Mouse (Mus musculus) cerebellum, postnatal 10 days (tissue): Measurements from ENCODE around the gene Hoxd11.
A peak's percentile ranks its signal among the peaks of the same experiment; 100 is the strongest.

ENCODE experiments used
- DNase-seq, 2 experiments: peaks; one replicate each; pipeline ENCODE4 v3.0.0; 2021; ENCODE audit warnings: mixed read lengths in 2 of 2

Gene Hoxd11

DNA sequence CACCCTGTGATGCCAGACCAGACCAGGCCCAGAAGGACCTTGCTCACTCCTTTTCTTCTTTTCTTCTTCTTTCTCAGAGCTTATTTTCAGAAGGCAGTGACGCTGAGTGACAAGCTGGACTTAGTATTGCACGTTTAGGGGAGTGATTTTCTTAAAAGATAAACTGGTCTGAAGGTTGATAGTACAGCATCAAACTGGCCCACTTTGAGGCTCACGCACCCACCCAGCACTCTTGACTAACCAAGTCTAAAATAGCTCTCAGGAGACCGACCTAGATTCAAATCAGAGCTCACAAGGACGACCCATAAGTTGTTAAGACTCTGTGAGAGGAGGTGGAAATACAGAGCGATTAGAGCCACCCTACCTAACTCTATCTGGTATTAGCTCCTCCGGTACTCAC is 12.9 kb upstream of the Hoxd11 start:
- DNase-seq: no peak

DNA sequence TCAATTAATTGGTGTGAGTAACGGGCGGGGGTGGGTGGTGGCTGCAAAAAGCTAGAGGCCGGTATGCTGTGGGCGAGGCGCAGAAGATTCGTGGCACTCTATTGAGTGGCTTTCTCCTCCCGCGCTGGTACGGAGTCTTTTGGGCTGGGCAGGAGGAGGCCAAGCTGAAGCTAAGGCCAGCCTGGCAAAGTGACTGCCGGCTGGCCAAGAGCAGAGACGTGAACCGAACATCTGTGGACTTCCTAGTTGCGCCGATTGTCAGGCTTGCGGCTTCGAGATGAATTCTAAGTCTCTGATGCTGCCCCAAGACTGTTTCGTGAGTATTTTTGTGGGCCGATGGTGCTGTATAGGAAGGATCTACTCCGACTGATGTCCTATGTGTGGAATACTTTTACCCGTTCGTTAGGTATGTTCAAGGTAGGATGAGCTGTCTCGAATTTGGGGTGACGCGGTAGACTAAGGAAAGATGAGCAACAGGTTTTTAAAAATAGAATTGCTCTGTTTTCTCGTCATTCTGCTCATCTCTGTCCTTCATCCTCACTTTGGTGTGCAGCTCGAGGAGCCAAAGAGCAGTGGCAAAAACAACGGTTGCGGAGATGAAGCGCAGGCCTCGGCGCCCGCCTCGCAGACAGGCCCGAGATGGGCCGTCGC is 12.0 kb upstream of the Hoxd11 start:
- DNase-seq: no peak

GRCm38 (mm10) chr2:74667842-74668357 is 11.5 kb upstream of the Hoxd11 start, which contains the start of gene Hoxd13:
Gene Hoxd13, plus strand, starts transcription at chr2:74668310.
- no peak for DNase-seq

- no peak for DNase-seq
These were observed 10.8 kb upstream of the Hoxd11 start for GRCm38 (mm10) chr2:74668370-74669229.

DNA sequence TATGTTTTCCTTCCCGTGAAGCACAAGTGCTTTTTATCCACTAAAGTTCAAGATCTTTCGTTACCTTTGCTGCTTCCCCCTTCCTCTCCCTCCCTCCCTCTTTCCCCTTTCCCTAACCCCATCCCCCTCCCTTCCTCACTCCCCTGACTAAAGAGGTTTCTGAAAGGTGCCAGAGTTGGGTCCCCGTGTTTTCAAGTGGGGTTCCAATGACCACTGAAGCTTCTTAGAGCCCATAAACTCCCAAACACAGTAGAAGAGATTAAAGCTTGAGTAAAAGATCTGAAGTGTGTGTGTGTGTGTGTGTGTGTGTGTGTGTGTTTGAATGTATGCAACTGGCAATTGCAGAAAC is 10.2 kb upstream of the Hoxd11 start:
- DNase-seq: peak in 1 of 2 experiments; percentile 1

DNA sequence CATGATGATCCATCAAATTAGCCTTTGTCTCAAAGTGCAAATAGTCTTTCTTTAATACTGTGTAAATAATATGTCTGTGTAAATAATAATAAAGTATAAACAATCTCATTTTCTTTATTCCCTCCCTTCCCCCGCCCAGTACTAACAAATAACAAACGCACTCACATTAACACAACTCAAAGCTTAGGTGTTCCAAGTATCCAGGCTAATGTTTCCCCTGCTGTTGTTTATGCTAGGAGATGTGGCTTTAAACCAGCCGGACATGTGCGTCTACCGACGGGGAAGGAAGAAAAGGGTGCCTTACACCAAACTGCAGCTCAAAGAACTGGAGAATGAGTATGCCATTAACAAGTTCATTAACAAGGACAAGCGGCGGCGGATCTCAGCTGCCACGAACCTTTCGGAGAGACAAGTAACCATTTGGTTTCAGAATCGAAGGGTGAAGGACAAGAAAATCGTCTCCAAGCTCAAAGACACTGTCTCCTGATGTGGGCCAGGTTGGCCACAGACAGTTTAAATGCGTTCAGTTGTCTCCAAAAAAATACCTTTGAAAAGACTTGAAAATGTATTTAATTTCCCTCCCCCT is 9.6 kb upstream of the Hoxd11 start:
- no peak for DNase-seq

DNA sequence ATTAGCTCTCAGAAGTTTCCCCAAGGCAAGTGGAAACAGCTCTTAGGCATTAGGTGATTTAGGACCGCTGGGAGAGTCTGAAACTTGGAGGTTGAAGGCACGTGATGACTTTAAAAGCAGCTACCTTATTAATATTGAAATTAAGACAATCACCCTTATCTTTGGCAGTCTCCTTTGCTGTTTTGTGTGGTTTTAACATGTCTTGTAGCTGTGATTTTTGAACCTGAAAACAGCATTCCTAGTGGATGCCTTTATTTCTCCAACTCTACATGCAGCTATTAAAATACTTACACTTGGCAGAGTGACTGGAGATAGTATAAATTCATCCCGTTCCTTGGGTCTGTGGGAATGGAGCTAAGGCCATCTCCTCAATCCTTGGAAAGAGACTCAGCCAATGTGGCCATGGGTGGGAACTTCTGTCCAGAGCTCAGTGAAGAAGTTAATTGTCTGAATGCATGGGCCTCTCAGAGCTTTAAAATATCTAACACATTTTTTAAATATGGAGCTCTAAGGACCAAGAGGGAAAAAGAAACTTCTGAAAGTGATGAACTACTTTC is 8.6 kb upstream of the Hoxd11 start:
- no peak for DNase-seq

GRCm38 (mm10) chr2:74671847-74672246 is 7.5 kb upstream of the Hoxd11 start:
- DNase-seq: no peak

- peak; percentile 84 to 85 for DNase-seq
These were observed 6.6 kb upstream of the Hoxd11 start for GRCm38 (mm10) chr2:74672481-74673362.

GRCm38 (mm10) chr2:74673835-74674425 is 5.4 kb upstream of the Hoxd11 start:
- DNase-seq: no peak

GRCm38 (mm10) chr2:74674881-74675665 is 4.3 kb upstream of the Hoxd11 start, which contains the start of gene Hoxd12:
Gene Hoxd12, plus strand, starts transcription at chr2:74675013.
- no peak for DNase-seq

GRCm38 (mm10) chr2:74675666-74676282 is 3.6 kb upstream of the Hoxd11 start:
- peak in 1 of 2 experiments; percentile 23 for DNase-seq

DNA sequence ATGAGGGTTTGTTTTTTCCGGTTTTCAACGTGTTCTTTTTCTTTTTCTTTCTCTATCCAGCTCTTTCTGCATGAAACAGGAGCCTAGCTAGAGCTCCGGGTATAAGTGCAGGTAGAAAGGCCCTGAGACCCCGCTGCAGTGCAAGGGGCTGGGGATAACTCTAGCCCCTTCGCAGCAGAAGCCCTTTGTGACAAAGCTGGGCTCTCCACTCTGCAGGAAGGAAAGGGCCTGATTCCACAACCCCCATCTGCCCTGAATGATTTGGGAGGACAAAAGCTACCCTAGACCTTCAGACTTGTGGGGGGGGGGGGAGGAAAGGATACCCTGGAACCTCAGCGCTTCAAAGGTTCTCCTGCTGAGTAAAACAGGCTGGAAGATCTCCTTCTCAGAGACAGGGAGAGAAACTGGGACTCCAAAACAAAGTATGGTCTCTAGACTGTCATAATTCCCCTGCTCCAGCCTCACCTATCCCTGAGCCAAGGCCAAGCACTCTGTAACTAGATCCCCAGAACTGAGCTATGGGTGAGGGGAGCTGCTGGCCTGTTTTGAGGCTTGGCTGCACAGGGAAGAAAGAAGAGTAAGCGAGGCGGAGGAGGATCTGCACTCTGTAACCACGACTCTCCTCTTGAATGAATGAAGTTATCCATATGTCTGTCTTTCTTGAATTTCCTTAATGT is 2.8 kb upstream of the Hoxd11 start:
- DNase-seq: no peak

- no peak for DNase-seq
These were observed 2.3 kb upstream of the Hoxd11 start for GRCm38 (mm10) chr2:74677106-74677505.

DNA sequence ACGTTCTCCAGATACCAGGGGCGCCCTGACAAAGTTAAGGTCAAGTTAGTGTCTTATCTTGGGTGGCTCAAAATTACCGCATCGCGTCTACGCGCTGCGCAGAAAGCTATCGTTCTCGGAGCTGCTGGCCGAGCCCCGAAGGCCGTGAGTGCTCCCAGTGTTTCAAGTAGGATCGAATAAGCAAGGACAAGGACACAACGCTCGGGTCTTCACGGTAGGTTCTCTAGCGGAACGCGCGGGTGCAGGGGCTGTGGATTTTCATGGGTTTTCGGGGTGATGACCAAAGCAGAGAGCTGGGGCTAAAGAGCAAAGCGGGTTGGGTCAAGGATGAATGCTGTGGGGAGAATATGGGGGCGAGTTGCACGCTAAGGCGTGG is 227 bp downstream of the Hoxd11 start:
- no peak for DNase-seq

DNA sequence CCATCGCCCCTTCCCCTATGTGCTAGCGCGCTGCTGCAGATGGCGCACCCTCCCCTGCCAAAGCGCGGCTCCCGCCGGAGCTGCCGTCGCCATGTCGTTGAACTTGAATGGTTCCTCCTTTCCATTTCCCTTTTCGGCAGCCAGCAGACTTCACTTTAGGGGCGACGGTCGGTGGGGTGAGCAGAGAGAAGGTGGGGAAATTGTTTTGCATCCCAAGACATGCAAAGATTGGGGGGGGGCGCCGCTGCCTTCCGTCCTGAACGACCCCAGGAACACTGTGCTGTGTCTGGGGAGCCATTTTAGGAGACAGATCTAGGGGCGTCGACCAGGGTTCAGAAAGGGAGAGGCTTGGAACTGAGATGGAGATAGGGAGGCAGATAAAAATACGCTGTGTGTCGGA is 623 bp downstream of the Hoxd11 start:
- no peak for DNase-seq

DNA sequence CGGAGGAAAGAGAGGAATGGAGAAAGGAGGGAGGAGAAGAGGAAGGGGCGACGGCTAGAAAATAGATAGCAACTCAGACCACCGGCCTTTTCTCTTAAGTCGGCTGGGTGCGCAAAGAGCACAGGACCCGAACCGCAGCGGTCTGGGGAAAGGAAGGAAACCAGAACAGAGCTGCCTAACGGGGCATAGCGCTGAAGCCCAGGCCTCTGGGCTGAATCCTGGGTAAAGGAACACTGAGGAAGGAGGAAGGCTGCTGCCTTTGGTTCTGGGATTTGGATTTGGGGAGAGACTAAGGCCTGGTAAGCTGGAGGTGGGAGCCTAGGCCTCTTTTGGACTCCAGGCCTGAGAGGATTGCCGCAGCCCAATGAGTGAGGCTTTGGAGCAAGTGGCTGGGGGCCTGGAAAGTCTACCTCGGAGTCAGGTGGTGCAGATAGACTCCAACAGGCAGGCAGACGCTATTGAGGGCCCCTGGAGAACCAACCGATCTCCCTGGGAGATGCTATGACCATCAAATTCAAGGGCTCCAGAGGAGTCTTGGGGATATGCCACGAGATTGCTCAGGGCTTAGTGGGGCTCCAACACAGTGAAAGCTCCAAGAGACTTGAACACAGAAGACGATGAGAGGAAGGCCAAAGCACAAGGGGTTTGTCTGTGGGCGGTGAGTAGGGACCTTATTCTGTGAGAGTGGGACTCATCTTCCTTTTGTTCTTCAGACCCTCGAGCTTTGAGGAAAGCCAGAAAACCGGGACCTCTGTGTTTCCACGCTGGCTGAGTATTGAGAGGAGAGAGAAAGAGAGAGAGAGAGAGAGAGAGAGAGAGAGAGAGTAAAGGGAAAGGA is 1.4 kb downstream of the Hoxd11 start:
- no peak for DNase-seq

DNA sequence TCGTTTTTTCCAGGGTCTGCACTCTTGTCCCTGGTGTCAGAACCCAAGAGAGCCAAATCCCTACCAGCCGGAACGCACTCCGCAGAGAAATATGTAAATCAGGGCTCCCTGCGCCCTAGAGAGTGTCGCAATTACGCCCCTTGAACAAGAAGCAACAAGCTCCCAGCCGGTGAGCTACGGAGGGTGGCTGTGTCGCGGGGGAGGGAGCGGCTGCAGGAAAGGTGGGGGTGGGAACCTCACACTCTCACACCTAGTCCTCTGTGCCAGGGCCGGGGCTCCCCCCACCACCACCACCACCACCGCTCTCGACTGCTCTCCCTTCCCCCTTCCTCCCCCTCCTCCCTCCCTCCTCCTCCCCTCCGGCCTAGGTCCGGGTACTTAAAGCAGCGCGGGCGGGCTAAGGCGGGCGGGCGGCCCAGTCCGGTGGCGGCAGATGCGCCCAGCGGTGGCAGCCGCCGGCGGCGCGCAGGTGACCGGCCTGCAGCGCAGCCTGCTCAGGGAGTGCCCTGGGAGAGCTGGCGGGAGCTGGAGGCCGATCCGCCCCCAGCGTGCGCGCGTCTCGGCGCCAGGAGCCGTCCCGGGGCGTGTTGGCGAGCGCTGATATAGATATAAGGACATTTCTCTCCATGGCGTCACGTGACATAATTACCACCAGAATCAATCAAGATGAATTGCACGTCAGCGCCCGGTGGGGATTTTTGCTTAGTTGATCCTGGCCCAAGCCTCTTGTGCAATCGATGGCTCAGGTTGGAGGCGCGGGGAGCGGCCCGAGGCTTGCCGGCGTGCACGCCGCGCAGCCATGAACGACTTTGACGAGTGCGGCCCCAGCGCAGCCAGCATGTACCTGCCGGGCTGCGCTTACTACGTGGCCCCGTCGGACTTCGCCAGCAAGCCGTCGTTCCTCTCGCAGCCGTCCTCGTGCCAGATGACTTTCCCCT is 2.5 kb downstream of the Hoxd11 start:
- DNase-seq: peak in 1 of 2 experiments; percentile 8
